Mouse (Mus musculus) stomach, embryonic 16.5 days (tissue): ENCODE results near the gene Reps2. TPM values are rescaled to one million over a fixed set of nuclear protein-coding genes. Genes with fewer than 3 reads are reported as not detected.
A peak's percentile ranks its signal among the peaks of the same experiment; 100 is the strongest.

Source experiments
- ATAC-seq: fragments of 200-750 bp; cut with Nextera tagmentation; 2 replicates; pipeline ENCODE4 v1.8.0; 2017; ENCODE audit warnings: moderate number of reproducible peaks, moderate TSS enrichment; ENCODE audit not compliant: insufficient read depth, low FRiP score
- H3K27ac ChIP-seq: fragments of 300-500 bp; sonication (generic); 2 replicates; pipeline ENCODE4 v1.5.1; 2014; ENCODE audit warnings: low read length
- H3K27me3 ChIP-seq: fragments of 300-500 bp; sonication (generic); 2 replicates; pipeline ENCODE4 v1.6.1; 2014; ENCODE audit warnings: low read length, control low read depth, mixed read lengths; ENCODE audit not compliant: control insufficient read depth, insufficient read depth
- H3K36me3 ChIP-seq: fragments of 300-500 bp; sonication (generic); 2 replicates; pipeline ENCODE4 v1.6.1; 2014; ENCODE audit warnings: low read length; ENCODE audit not compliant: control insufficient read depth, insufficient read depth
- H3K4me1 ChIP-seq: fragments of 300-500 bp; sonication (generic); 2 replicates; pipeline ENCODE4 v1.6.1; 2014; ENCODE audit warnings: low read length, control low read depth, mixed read lengths; ENCODE audit not compliant: control insufficient read depth, insufficient read depth
- H3K4me2 ChIP-seq: fragments of 300-500 bp; sonication (generic); 2 replicates; pipeline ENCODE4 v1.6.1; 2014; ENCODE audit warnings: low read depth, low read length, mixed read lengths
- H3K4me3 ChIP-seq: fragments of 300-500 bp; sonication (generic); replicated peaks from 2 replicates; pipeline ENCODE4 v1.5.1; 2014; ENCODE audit warnings: mild to moderate bottlenecking, low read length
- H3K9ac ChIP-seq: fragments of 300-500 bp; sonication (generic); 2 replicates; pipeline ENCODE4 v1.6.1; 2014; ENCODE audit warnings: low read length
- H3K9me3 ChIP-seq: fragments of 300-500 bp; sonication (generic); replicated peaks from 2 replicates; pipeline ENCODE4 v1.6.1; 2016; ENCODE audit warnings: low read length, control low read depth; ENCODE audit not compliant: control insufficient read depth
- WGBS: fragments of 180-500 bp; shearing (Covaris S2); extraction: QIAGEN DNeasy Blood & Tissue Kit; methylation state at CpG from one replicate; pipeline ENCODE4 v1.1.7; 2014; 5-methylcytosine and 5-hydroxymethylcytosine counted together
- polyA plus RNA-seq: library from polyadenylated mRNA; unstranded; fragments of >200 nt; fragmentation: Nextera tagmentation; extraction: Ambion mirVana; gene quantifications from 2 replicates; pipeline ENCODE4 v1.2.1, GENCODE M21; 2015

Gene Reps2
- polyA plus RNA-seq, 1 experiment from 2014 or later: 1.5 TPM

DNA sequence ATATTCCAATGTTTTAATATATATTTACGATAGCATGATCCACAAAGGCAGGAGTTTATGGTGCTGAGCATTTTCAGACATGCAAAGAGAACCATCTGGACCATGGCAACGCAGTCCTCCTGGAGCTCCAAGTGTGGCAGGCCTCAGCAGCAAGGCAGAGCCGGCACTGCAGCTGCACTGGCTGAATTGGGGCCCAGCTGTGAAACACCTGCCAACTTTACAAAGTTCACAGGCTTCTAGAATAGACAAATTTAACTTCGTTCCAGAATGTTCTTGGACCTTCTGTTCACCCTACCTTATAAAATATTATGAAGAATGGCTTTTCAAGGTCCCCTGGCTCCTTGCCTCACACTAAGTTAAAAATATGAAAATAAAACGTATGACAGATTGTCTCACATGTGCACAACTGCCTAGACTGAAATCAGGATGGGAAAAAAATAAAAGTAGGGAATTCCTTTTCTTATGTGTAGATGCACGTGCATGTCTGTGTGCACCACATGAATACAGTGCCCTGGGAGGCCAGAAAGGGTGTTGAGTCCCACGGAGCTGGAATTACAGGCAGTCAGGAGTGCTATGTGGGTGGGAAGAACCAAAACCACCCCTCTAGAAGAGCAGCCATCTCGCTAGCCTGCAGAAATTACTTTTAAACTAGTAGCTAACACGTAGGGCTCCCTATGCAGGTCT is 121.5 kb downstream of the Reps2 start:
- Histone ChIP-seq H3K9me3 (no peaks in the 10 kb centered on the region), H3K4me3 (no peak overlapping the region), H3K27ac (peak overlapping the region; percentile 46), H3K27me3 (peaks cover 2% of the 10 kb centered on the region; the same call in 1 of the 2 replicates), H3K9ac (no peak overlapping the region), H3K4me2 (no peak overlapping the region), H3K4me1 (no peaks in the 10 kb centered on the region), H3K36me3 (no peaks in the 10 kb centered on the region)
- 39% methylated on average over 9 of the region's 9 CpGs for WGBS
- peak; percentile 73 for ATAC-seq

GRCm38 (mm10) chrX:162521197-162521596 is 122.3 kb downstream of the Reps2 start:
- Histone ChIP-seq H3K4me1 (no peaks in the 10 kb centered on the region), H3K36me3 (no peaks in the 10 kb centered on the region), H3K9ac (no peak overlapping the region), H3K4me2 (no peak overlapping the region), H3K4me3 (no peak overlapping the region), H3K9me3 (no peaks in the 10 kb centered on the region), H3K27me3 (peaks cover 2% of the 10 kb centered on the region; the same call in 1 of the 2 replicates), H3K27ac (no peak overlapping the region)
- 42% methylated on average over 4 of the region's 4 CpGs for WGBS
- ATAC-seq: peak; percentile 58; the same call in 1 of the 2 replicates

- H3K27me3 ChIP-seq: peaks cover 2% of the 10 kb centered on the region; the same call in 1 of the 2 replicates
Measured at GRCm38 (mm10) chrX:162520374-162520773, 123.1 kb downstream of the Reps2 start.

DNA sequence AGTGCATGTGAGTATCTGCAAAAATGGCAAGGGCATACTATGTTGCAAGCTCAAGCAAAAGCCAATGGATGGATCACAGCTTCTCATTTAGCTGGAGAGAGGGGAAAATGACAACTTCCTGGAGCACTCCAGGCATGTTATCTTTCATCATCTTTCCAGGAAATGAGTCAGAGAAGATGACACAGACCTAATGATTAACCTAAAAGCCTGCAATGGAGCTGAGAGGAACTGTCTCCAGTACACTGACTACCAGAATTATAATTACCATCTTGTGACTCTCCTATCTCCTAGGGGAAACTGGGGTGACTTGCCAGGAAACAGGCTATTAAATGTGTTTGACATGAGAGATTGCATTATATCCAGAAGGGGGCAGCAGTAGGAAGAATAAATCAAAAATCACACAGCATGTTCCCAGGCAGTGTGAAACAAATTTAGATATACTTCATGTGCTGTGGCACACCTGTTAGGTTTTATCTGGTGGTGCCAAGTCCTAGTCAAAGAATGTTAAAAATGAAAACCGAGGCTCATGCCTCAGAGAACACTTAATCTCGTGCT is 132.9 kb downstream of the Reps2 start:
- H3K9ac ChIP-seq: no peak overlapping the region
- no peak overlapping the region for H3K4me2 ChIP-seq
- ATAC-seq: no peak
- no peaks in the 10 kb centered on the region for H3K4me1 ChIP-seq
- WGBS: 52% methylated on average over 2 of the region's 2 CpGs
- H3K9me3 ChIP-seq: no peaks in the 10 kb centered on the region
- no peak overlapping the region for H3K27ac ChIP-seq
- peaks cover 14% of the 10 kb centered on the region; the same call in 1 of the 2 replicates for H3K27me3 ChIP-seq
- H3K36me3 ChIP-seq: no peaks in the 10 kb centered on the region
- H3K4me3 ChIP-seq: no peak overlapping the region

More at GRCm38 (mm10) chrX:162520374-162520773, 123.1 kb downstream of the Reps2 start:
- ATAC-seq: no peak
- Histone ChIP-seq H3K9ac (no peak overlapping the region), H3K4me1 (no peaks in the 10 kb centered on the region), H3K9me3 (no peaks in the 10 kb centered on the region), H3K27ac (no peak overlapping the region), H3K4me3 (no peak overlapping the region), H3K4me2 (no peak overlapping the region), H3K36me3 (no peaks in the 10 kb centered on the region)
- 70% methylated on average over 2 of the region's 2 CpGs for WGBS

DNA sequence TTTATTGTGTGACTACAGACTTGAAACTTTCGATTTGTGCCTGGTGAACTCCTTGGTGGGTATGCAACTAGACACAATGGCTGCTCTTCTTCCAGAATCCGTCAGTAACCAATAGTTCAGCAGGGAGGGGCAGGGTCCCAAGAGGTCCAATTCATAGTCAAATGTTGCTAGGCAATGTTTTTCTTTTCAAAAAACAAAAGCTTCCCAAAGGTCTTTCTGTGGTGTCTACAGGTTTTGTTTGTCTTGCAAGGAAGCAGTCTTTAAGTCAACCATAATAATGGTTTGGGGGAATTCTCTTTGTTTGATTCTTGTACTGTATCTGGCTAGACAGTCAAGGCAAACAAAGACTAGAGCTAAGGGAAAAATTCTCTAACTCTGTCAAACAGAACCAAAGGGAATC is 138.3 kb downstream of the Reps2 start:
- Histone ChIP-seq H3K4me2 (no peak overlapping the region), H3K4me1 (no peaks in the 10 kb centered on the region), H3K36me3 (no peaks in the 10 kb centered on the region), H3K9me3 (no peaks in the 10 kb centered on the region), H3K9ac (no peak overlapping the region), H3K27ac (no peak overlapping the region), H3K4me3 (no peak overlapping the region), H3K27me3 (peaks cover 10% of the 10 kb centered on the region; the same call in 1 of the 2 replicates)
- no peak for ATAC-seq
- WGBS: 57% methylated on average over 2 of the region's 2 CpGs

DNA sequence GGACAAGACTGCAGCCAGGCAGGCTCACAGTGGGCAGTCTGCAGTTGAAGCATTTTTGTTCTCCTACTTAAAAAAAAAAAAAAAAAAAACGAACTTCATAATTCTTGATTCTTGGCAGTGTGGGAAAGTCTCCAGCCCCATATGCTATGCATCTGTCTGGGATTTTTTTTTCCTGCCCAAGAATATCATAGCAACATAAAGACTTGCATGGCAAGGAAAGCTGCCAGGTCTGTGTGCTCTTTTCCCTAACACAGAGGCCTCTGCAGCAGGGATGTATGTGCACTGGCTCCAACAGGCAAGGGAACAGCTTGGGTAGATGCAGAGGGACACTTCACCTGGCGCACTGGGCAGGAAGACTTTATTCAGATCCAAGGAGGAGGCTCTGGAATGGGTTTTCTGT is 140.0 kb downstream of the Reps2 start:
- no peaks in the 10 kb centered on the region for H3K9me3 ChIP-seq
- 42% methylated on average over 2 of the region's 2 CpGs for WGBS
- H3K4me3 ChIP-seq: no peak overlapping the region
- no peak for ATAC-seq
- H3K4me2 ChIP-seq: no peak overlapping the region
- H3K9ac ChIP-seq: no peak overlapping the region
- no peaks in the 10 kb centered on the region for H3K36me3 ChIP-seq
- H3K4me1 ChIP-seq: no peaks in the 10 kb centered on the region
- H3K27me3 ChIP-seq: peaks cover 10% of the 10 kb centered on the region; the same call in 1 of the 2 replicates
- H3K27ac ChIP-seq: no peak overlapping the region

DNA sequence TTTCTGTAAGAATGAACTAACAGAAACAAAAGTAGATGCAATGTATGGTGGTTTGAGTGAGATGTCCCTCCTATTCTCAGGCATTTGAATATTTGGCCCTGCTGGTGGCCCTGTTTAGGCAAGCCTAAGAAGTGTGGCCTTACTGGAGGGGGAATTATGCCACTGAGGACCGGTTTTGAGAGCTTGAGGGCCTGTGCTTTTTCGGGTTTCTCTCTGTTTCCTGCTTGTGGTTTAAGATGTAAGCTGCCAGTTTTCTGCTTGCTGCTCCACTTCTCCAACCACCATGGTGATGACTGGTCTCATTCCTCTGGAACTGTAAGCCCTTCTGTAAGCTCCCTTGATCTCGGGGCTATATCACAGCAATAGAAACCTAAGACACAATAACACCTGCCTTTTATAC is 142.5 kb downstream of the Reps2 start:
- H3K27ac ChIP-seq: no peak overlapping the region
- ATAC-seq: no peak
- no peak overlapping the region for H3K4me3 ChIP-seq
- H3K4me1 ChIP-seq: no peaks in the 10 kb centered on the region
- no peaks in the 10 kb centered on the region for H3K36me3 ChIP-seq
- H3K4me2 ChIP-seq: no peak overlapping the region
- H3K9me3 ChIP-seq: no peaks in the 10 kb centered on the region
- H3K9ac ChIP-seq: no peak overlapping the region
- 71% methylated on average over 3 of the region's 3 CpGs for WGBS
- H3K27me3 ChIP-seq: peaks cover 5% of the 10 kb centered on the region; the same call in 1 of the 2 replicates

DNA sequence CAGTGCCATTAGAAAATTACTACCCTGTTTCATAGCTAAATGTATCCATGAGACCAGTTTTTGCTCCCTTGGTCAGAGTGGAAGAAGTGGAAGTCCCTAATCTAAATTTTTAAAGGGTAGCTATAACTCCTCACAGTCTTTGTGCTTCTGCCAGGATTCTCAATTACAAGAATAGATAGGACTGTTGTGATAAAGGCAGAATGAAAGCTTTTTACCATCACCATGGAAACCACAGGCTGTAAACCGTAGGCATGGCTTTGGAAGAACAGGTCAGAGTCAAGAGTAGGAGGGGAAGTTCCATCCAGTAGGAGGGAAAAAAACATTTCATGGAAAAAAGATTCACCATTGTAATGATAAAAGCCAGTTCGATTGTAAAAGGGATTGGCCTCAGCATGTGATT is 147.0 kb downstream of the Reps2 start:
- Histone ChIP-seq H3K9me3 (no peaks in the 10 kb centered on the region), H3K27me3 (peaks cover 8% of the 10 kb centered on the region), H3K4me1 (no peaks in the 10 kb centered on the region), H3K27ac (no peak overlapping the region), H3K9ac (no peak overlapping the region), H3K4me2 (no peak overlapping the region), H3K4me3 (no peak overlapping the region), H3K36me3 (no peaks in the 10 kb centered on the region)
- 54% methylated on average over 2 of the region's 2 CpGs for WGBS
- ATAC-seq: no peak

GRCm38 (mm10) chrX:162488630-162489029 is 154.8 kb downstream of the Reps2 start:
- no peak overlapping the region for H3K27ac ChIP-seq
- no peak overlapping the region for H3K4me2 ChIP-seq
- ATAC-seq: no peak
- H3K9me3 ChIP-seq: no peaks in the 10 kb centered on the region
- H3K36me3 ChIP-seq: no peaks in the 10 kb centered on the region
- WGBS: 31% methylated on average over 1 of the region's 1 CpGs
- no peak overlapping the region for H3K9ac ChIP-seq
- no peaks in the 10 kb centered on the region for H3K4me1 ChIP-seq
- peaks cover 6% of the 10 kb centered on the region; the same call in 1 of the 2 replicates for H3K27me3 ChIP-seq
- no peak overlapping the region for H3K4me3 ChIP-seq
